Mouse (Mus musculus): ENCODE data around the gene Cdk10. TPM values are rescaled to one million over a fixed set of nuclear protein-coding genes. Genes with fewer than 3 reads are reported as not detected.

The Cdk10 gene
- polyA plus RNA-seq, 1 experiment from 2014 or later, result 53.3 TPM

DNA sequence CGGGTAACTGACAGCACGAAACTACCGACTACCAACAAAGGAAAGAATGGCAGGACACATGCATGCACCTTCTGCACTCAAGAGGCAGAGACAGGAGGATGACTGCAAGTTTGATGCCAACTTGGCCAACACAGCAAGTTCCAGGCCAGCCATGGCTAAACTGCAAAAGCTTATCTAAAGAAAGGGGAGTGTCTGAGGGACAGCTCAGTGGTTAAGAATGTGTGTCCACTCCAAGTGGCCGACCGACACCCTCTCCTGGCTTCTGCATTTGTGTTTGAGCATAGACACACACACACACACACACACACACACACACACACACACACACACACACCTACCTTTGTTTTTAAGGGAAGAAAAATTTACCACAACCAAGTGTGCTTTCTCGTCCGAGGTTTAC lies 53.8 kb downstream of the Cdk10 start:
- no peak overlapping the region for H3K4me3 ChIP-seq (ENCODE audit: low read length)
- H3K27ac ChIP-seq (ENCODE audit: low read depth, low read length), result no peak overlapping the region
- H3K36me3 ChIP-seq (ENCODE audit: control insufficient read depth, insufficient read depth, low read length), result no peaks in the 10 kb centered on the region
- no peaks in the 10 kb centered on the region for H3K9me3 ChIP-seq (ENCODE audit: control insufficient read depth, low read length)
- no peak for ATAC-seq
- H3K4me1 ChIP-seq (ENCODE audit: control insufficient read depth, insufficient read depth, low read depth, low read length), result no peaks in the 10 kb centered on the region
- WGBS, result 85% methylated on average over 7 of the region's 7 CpGs
- no peak overlapping the region for H3K4me2 ChIP-seq (ENCODE audit: low read length)
- no peak overlapping the region for H3K9ac ChIP-seq (ENCODE audit: low read depth, low read length)
- no peaks in the 10 kb centered on the region for H3K27me3 ChIP-seq (replicated peaks; ENCODE audit: control insufficient read depth, insufficient read depth, low read length)

- ATAC-seq, result no peak
- H3K9ac ChIP-seq (ENCODE audit: low read depth, low read length), result no peak overlapping the region
- no peak overlapping the region for H3K4me2 ChIP-seq (ENCODE audit: low read length)
- no peak overlapping the region for H3K27ac ChIP-seq (ENCODE audit: low read depth, low read length)
- H3K27me3 ChIP-seq (replicated peaks; ENCODE audit: control insufficient read depth, insufficient read depth, low read length), result no peaks in the 10 kb centered on the region
- no peak overlapping the region for H3K4me3 ChIP-seq (ENCODE audit: low read length)
- no peaks in the 10 kb centered on the region for H3K36me3 ChIP-seq (ENCODE audit: control insufficient read depth, insufficient read depth, low read length)
- H3K4me1 ChIP-seq (ENCODE audit: control insufficient read depth, insufficient read depth, low read depth, low read length), result no peaks in the 10 kb centered on the region
- H3K9me3 ChIP-seq (ENCODE audit: control insufficient read depth, low read length), result no peaks in the 10 kb centered on the region
- WGBS, result 95% methylated on average over 4 of the region's 4 CpGs
Measured at GRCm38 (mm10) chr8:123279828-123280227, 55.2 kb downstream of the Cdk10 start.

DNA sequence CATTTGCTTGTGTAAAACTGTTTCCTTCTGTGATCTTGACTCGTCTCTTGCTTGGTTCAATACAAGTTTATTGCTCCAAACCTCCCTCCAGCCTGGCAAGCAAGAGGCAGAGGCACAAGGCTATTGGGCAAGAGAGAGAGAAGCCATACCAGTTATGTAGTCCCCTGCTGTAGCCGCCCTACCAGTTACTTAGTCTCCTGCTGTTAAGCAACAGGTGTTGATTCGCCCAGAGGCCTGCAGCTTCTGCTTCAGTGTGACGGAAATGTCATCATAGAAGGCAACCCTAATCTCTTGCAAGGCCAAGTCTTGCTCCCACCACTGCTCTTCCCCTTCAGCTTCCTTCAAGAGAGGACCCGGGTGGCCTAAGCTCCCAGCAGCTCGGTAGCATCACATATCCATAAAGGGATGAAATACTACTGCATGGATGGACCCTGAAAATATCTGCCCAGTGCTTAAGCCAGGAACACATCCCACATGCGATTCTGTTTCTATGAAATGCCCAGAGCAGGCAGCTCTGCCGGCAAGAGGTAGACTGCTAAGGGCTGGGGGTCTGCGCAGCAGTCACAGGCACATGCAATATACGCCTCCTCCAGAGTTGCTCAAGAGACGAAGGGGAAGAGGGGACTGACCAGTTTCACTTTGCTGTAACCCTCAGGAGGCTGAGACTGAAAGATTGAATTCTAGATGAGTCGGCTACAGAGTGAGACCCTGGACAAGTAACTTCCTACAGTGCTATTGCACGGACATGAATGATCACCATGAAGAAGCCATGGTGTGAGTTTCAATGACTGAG lies 55.9 kb downstream of the Cdk10 start:
- H3K9ac ChIP-seq (ENCODE audit: low read depth, low read length), result no peak overlapping the region
- no peaks in the 10 kb centered on the region for H3K4me1 ChIP-seq (ENCODE audit: control insufficient read depth, insufficient read depth, low read depth, low read length)
- no peak overlapping the region for H3K4me3 ChIP-seq (ENCODE audit: low read length)
- H3K27ac ChIP-seq (ENCODE audit: low read depth, low read length), result no peak overlapping the region
- no peak overlapping the region for H3K4me2 ChIP-seq (ENCODE audit: low read length)
- no peaks in the 10 kb centered on the region for H3K27me3 ChIP-seq (replicated peaks; ENCODE audit: control insufficient read depth, insufficient read depth, low read length)
- ATAC-seq, result no peak
- H3K36me3 ChIP-seq (ENCODE audit: control insufficient read depth, insufficient read depth, low read length), result no peaks in the 10 kb centered on the region
- WGBS, result 90% methylated on average over 13 of the region's 13 CpGs
- H3K9me3 ChIP-seq (ENCODE audit: control insufficient read depth, low read length), result no peaks in the 10 kb centered on the region

Other genes starting within 250 kb of the Cdk10 start
- gene Ankrd11, start 182.6 kb upstream of the Cdk10 start, polyA plus RNA-seq (2015; fragmentation: Nextera tagmentation; extraction: Ambion mirVana), result 22.9 and 23.5 TPM in 2 replicates
- 44.6 and 46.5 TPM in 2 replicates for gene Spg7, start 161.9 kb upstream of the Cdk10 start, polyA plus RNA-seq (2015; fragmentation: Nextera tagmentation; extraction: Ambion mirVana)
- gene Rpl13, start 122.5 kb upstream of the Cdk10 start, polyA plus RNA-seq (2015; fragmentation: Nextera tagmentation; extraction: Ambion mirVana), result 588 and 678 TPM in 2 replicates
- gene Cpne7, start 107.5 kb upstream of the Cdk10 start, polyA plus RNA-seq (2015; fragmentation: Nextera tagmentation; extraction: Ambion mirVana), result 5.9 and 8.6 TPM in 2 replicates
- gene Sult5a1, start 66.5 kb upstream of the Cdk10 start, polyA plus RNA-seq (2015; fragmentation: Nextera tagmentation; extraction: Ambion mirVana), result 1.8 and 2.5 TPM in 2 replicates
- gene Dpep1, start 38.6 kb upstream of the Cdk10 start, polyA plus RNA-seq (2015; fragmentation: Nextera tagmentation; extraction: Ambion mirVana), result 0.68 and 0.72 TPM in 2 replicates
- gene Chmp1a, start 12.1 kb upstream of the Cdk10 start, polyA plus RNA-seq (2015; fragmentation: Nextera tagmentation; extraction: Ambion mirVana), result 221 and 224 TPM in 2 replicates
- gene Spata33, start 12.0 kb upstream of the Cdk10 start, polyA plus RNA-seq (2015; fragmentation: Nextera tagmentation; extraction: Ambion mirVana), result 7.0 and 7.1 TPM in 2 replicates
- 13.0 and 13.8 TPM in 2 replicates for gene Spata2l, start 11.4 kb downstream of the Cdk10 start, polyA plus RNA-seq (2015; fragmentation: Nextera tagmentation; extraction: Ambion mirVana)
- 22.4 and 25.2 TPM in 2 replicates for gene Zfp276, start 29.4 kb downstream of the Cdk10 start, polyA plus RNA-seq (2015; fragmentation: Nextera tagmentation; extraction: Ambion mirVana)
- gene Vps9d1, start 29.5 kb downstream of the Cdk10 start, polyA plus RNA-seq (2015; fragmentation: Nextera tagmentation; extraction: Ambion mirVana), result 61.4 and 63.2 TPM in 2 replicates
- 5.7 and 7.8 TPM in 2 replicates for gene Fanca, start 93.7 kb downstream of the Cdk10 start, polyA plus RNA-seq (2015; fragmentation: Nextera tagmentation; extraction: Ambion mirVana)
- 27.3 and 38.5 TPM in 2 replicates for gene Spire2, start 107.9 kb downstream of the Cdk10 start, polyA plus RNA-seq (2015; fragmentation: Nextera tagmentation; extraction: Ambion mirVana)
- gene Tcf25, start 148.9 kb downstream of the Cdk10 start, polyA plus RNA-seq (2015; fragmentation: Nextera tagmentation; extraction: Ambion mirVana), result 396 and 405 TPM in 2 replicates
- gene Mc1r, start 182.3 kb downstream of the Cdk10 start, polyA plus RNA-seq (2015; fragmentation: Nextera tagmentation; extraction: Ambion mirVana), result 0.05 and 0.10 TPM in 2 replicates
- gene Tubb3, start 186.6 kb downstream of the Cdk10 start, polyA plus RNA-seq (2015; fragmentation: Nextera tagmentation; extraction: Ambion mirVana), result 1,869 and 1,947 TPM in 2 replicates
- 50.5 and 53.5 TPM in 2 replicates for gene Def8, start 198.7 kb downstream of the Cdk10 start, polyA plus RNA-seq (2015; fragmentation: Nextera tagmentation; extraction: Ambion mirVana)